Mouse (Mus musculus) lung, postnatal 10 days (tissue): ENCODE data around the gene Vmn1r198.
"Not testable (repeated sequence)": the region's sequence is repeated elsewhere in the genome, so short reads cannot be mapped to it uniquely, and the experiment has no call there.

Source experiments
- DNase-seq: peaks from one replicate; pipeline ENCODE4 v3.0.0; 2021

Vmn1r198 gene

GRCm38 (mm10) chr13:22350064-22350463, at the start of gene Vmn1r198:
Vmn1r198 (plus strand) TSS chr13:22350364.
- no peak for DNase-seq

GRCm38 (mm10) chr13:22308075-22308474, 42.1 kb upstream of the Vmn1r198 start:
- DNase-seq = not testable (repeated sequence)

DNA sequence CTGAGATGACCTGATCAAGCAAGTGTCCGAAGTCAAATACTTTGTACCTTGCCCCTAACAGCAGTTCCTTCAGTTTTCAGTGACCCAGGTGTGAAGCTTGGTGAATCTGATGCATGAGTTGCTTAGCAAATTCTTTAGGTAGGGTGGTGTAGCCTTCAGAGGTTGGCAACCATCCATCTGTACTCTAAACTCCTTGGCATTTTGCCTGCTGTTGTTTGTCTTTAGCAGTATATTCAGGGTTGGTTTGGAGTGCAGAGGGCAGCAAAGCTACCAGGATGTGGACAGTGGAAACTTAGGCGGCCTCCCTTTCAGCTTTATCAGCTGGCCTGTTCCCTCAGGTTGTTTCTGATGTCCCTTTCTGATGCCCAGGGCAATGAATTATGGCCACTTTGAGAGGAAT, 34.8 kb upstream of the Vmn1r198 start:
- DNase-seq = no peak

DNA sequence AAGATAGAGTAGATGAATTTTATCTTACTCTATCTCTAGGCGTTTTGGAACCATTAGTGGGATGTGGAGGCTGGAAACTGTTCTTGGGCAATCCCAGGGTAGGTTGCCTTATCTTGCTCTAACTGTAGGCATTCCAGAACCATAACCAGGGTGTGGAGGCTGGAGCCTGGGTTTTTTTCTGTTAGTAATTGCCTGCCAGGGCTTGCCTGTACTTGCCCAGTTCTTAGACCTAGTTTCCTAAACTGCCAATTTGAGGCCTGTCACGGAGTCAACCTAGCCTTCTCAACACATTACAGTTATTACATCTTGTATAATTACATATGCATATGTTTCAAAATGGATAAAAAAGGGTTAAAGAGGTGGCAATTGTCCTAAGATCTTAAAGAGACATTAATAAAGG, 32.8 kb upstream of the Vmn1r198 start:
- DNase-seq = no peak

- DNase-seq = no peak
Measured at GRCm38 (mm10) chr13:22320091-22320490, 30.1 kb upstream of the Vmn1r198 start.

DNA sequence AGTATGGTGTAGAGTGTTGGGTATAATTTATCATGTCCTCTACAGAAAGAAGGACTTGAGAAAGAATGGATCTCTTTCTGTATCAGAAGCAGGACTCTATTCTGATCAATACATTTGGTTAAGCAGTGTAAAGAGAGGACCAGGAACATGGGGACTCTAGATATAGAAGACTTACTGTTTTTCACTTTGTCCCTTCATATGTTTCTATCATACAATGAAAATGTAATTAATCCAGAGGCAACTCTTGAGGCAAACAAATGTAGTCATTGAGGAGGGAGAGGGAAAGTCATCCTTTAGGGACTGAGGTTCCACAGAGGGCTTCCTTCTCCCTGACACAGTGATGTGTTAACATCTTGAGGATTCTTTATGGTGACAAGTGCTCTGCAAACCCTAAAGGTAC, 25.9 kb upstream of the Vmn1r198 start, which contains the start of gene Vmn1r197:
Gene Vmn1r197, plus strand, starts transcription at position 301 of the 400 bp plus-strand sequence.
- no peak for DNase-seq

DNA sequence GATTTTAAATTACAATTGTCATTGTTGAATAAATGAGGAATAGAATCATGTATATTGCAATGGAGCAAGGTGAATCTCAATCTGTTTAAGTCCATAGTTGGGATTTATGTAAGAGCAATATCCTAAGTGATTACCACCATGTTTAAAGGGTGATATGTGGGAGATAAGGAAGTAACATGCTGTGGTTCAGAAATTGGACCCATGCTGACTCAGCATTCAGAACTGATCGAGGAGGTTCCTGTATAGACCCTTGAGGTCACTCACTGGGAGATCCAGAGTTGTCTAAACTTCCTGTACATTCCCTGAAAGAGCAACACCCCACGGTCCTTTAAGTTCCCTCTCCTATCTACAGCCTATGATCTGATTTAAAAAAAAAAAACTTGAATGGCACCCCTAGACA, 16.9 kb upstream of the Vmn1r198 start:
- no peak for DNase-seq

- DNase-seq = no peak
Measured at GRCm38 (mm10) chr13:22335565-22335964, 14.6 kb upstream of the Vmn1r198 start.

DNA sequence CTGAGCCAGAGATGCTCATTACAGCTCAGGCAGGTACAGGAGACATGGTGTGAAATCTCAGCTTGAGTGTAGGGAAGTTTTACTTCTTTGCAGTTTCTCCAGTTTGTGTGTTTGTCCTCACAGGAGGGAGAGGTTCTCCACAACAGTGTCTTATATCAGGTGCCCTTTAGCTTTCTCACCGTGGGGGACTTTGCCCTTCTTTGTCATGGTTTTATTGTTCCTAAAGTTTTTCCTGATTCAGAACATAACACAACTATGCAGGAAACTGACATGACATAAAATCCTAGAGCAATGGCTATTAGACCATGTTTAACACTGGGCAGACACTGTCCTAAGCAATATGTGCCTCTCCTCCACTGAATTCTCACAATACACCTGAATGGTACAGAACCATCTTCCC, 649 bp downstream of the Vmn1r198 start:
- DNase-seq = no peak

GRCm38 (mm10) chr13:22379518-22379917, 29.4 kb downstream of the Vmn1r198 start, which contains the start of gene Vmn1r199:
Vmn1r199 (plus strand) TSS chr13:22379818.
- no peak for DNase-seq

DNA sequence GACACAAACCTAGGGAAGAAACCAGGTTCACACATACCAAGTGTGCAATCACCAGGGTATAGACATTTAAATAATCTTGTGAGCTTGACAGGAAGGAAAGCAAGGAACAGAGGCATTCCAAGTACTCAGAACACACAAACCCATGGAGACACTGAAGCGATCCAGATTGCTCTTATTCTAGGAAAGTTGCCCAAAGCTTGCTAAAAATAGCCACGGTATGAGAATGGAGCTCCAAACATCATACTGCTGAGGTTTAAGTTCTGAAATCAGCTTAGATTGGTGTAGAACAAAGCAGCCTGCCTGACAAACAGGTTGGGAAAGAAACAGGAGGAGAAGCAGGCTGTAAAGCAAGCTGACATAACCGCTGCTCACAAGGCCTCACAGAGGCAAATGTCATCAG, 31.0 kb downstream of the Vmn1r198 start:
- peak; percentile 7 for DNase-seq

- no peak for DNase-seq
Measured at GRCm38 (mm10) chr13:22383401-22383800, 33.2 kb downstream of the Vmn1r198 start.

DNA sequence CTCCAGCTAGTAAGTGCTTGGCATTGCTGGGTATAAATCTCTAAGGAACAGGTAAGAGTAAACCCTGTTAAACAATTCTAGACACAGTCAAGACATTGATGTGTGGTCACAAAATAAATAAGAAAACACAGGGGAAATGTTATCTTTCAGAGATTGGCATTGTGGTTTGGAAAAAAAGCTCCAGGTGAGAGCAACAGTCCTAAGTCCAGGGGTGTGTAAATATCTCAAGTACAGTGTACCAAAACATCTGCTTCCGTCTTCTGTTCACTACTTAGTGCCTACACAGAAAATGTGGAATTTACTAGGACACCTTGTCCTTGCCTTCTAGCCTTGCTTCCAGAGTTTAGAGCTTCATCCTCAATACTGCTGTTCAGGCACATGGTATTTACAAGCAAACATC, 36.9 kb downstream of the Vmn1r198 start:
- DNase-seq = no peak

DNA sequence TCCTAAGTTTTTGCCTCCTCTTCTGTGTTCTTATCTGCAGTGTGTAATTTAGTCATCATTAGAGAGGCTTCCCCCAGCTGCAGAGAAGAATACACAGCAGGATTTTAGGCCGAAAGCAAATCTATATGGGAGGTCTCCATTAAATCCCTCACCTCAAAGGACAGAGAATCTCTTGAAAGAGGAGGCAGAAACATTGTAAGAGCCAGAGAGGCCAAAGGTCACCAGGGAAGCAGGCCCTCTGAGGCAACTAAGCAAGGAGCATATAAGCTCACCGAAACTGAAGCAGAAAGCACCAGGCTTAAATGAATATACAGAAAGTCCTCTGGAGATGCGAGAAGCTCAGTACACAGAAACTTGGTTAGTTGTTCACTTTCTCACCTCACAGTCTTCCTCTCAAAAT, 39.9 kb downstream of the Vmn1r198 start, which contains the start of gene Vmn1r200:
Gene Vmn1r200, plus strand, starts transcription at position 301 of the 400 bp plus-strand sequence.
- DNase-seq = no peak

- DNase-seq = no peak
Measured at GRCm38 (mm10) chr13:22402978-22403377, 52.8 kb downstream of the Vmn1r198 start.
